ENCODE assay signal across 8 mouse cellular contexts in genomic region chr3:130400716-130401559, GRCm38 (mm10).
DNase-seq lines count a peak whose midpoint lies in the region; ATAC-seq lines count a peak whose summit lies in the region.

No protein-coding gene starts in this region.

- H3K27ac ChIP-seq in embryonic facial prominence, embryonic 15.5 days (replicated peaks), result peak overlapping the region; percentile 36; the same call in 1 of the 2 replicates

- no peaks in the 10 kb centered on the region for H3K27me3 ChIP-seq in embryonic facial prominence, embryonic 15.5 days
- H3K27me3 ChIP-seq in megakaryocyte, embryonic 14.5 days (replicated peaks), result no peaks in the 10 kb centered on the region

- ATAC-seq in embryonic facial prominence, embryonic 15.5 days (ENCODE audit: insufficient number of reproducible peaks, low FRiP score, low TSS enrichment, low read depth), result peak; percentile 63

- intact Hi-C loops in gastrocnemius, postnatal 14 days (cut with DNase I; ENCODE audit: low total_unique reads), result no loop called here

- H3K9me3 ChIP-seq in embryonic facial prominence, embryonic 15.5 days (replicated peaks), result no peaks in the 10 kb centered on the region
- 0 out of 2 replicates have a peak, but pooled peaks cover 5% of the 10 kb centered on the region for H3K9me3 ChIP-seq in megakaryocyte, embryonic 14.5 days

- peaks cover 10% of the 10 kb centered on the region for H3K4me1 ChIP-seq in embryonic facial prominence, embryonic 15.5 days
- H3K4me1 ChIP-seq in megakaryocyte, embryonic 14.5 days, result peaks cover 4% of the 10 kb centered on the region

- DNase-seq in gastrocnemius, postnatal 14 days, result peak; percentile 5
- DNase-seq in gastrocnemius, postnatal 25 days, result no peak
- peak; percentile 17 for DNase-seq in left cerebral cortex, adult 11 months (ENCODE audit: low spot score)
- no peak for DNase-seq in embryo, embryonic 10 days (ENCODE audit: low spot score)
- no peak for DNase-seq in cerebellum, adult 18-20 months
- DNase-seq in cerebellum, postnatal 4 days (ENCODE audit: low spot score in 2 of 2), result no peak

- no peaks in the 10 kb centered on the region for H3K36me3 ChIP-seq in embryonic facial prominence, embryonic 15.5 days
- H3K36me3 ChIP-seq in megakaryocyte, embryonic 14.5 days (replicated peaks; ENCODE audit: low read length), result no peaks in the 10 kb centered on the region

- H3K9ac ChIP-seq in embryonic facial prominence, embryonic 15.5 days, result no peak overlapping the region

- WGBS in embryonic facial prominence, embryonic 15.5 days, result 35% methylated on average over 13 of the region's 13 CpGs

- H3K4me2 ChIP-seq in embryonic facial prominence, embryonic 15.5 days (replicated peaks), result no peak overlapping the region; the same call in 1 of the 2 replicates

- no peak overlapping the region for H3K4me3 ChIP-seq in embryonic facial prominence, embryonic 15.5 days (replicated peaks)
- H3K4me3 ChIP-seq in megakaryocyte, embryonic 14.5 days (replicated peaks), result peak overlapping the region; percentile 67

Comparison
In these comparisons a context has a peak if more than half of its experiments do, and no peak if none do; other contexts are left out.
1. DNase-seq: peak in gastrocnemius, postnatal 14 days (single experiment) and left cerebral cortex, adult 11 months (single experiment); none in gastrocnemius, postnatal 25 days (single experiment), embryo, embryonic 10 days (single experiment), cerebellum, adult 18-20 months (0 of 2) and cerebellum, postnatal 4 days (0 of 2).